Mouse (Mus musculus): ENCODE data around the gene Olfr1186. TPM values are rescaled to one million over a fixed set of nuclear protein-coding genes. Genes with fewer than 3 reads are reported as not detected.
"Not testable (repeated sequence)": the region's sequence is repeated elsewhere in the genome, so short reads cannot be mapped to it uniquely, and the experiment has no call there.

Olfr1186 gene
- not detected in 2 replicates for total RNA-seq (2017)

- no peak for ATAC-seq (replicated peaks; ENCODE audit: low read depth, poor library complexity, severe bottlenecking)
Observed at GRCm38 (mm10) chr2:88518251-88518650, at the start of gene Olfr1186. Olfr1186 (plus strand) TSS chr2:88518551.

- ATAC-seq (replicated peaks; ENCODE audit: low read depth, poor library complexity, severe bottlenecking), result no peak
Observed at GRCm38 (mm10) chr2:88483298-88483697, 35.1 kb upstream of the Olfr1186 start, which contains the start of gene Olfr1184. Olfr1184 (plus strand) TSS chr2:88483598.

GRCm38 (mm10) chr2:88493020-88493419 lies 25.3 kb upstream of the Olfr1186 start, which contains the start of gene Olfr1185-ps1:
Olfr1185-ps1 (plus strand) TSS chr2:88493320.
- no peak for ATAC-seq (replicated peaks; ENCODE audit: low read depth, poor library complexity, severe bottlenecking)

GRCm38 (mm10) chr2:88525720-88526119 lies 7.4 kb downstream of the Olfr1186 start:
- ATAC-seq (replicated peaks; ENCODE audit: low read depth, poor library complexity, severe bottlenecking), result no peak

- no peak for ATAC-seq (replicated peaks; ENCODE audit: low read depth, poor library complexity, severe bottlenecking)
Observed at GRCm38 (mm10) chr2:88556635-88557034, 38.3 kb downstream of the Olfr1186 start, which contains the start of gene Olfr1188. Olfr1188 (plus strand) TSS chr2:88556935.

GRCm38 (mm10) chr2:88572696-88573095 lies 54.3 kb downstream of the Olfr1186 start:
- ATAC-seq (replicated peaks; ENCODE audit: low read depth, poor library complexity, severe bottlenecking), result not testable (repeated sequence)

Other genes starting within 250 kb of the Olfr1186 start
- not detected in 2 replicates for gene Olfr1173, start 238.7 kb upstream of the Olfr1186 start, total RNA-seq (2017)
- gene Olfr1174-ps, start 203.4 kb upstream of the Olfr1186 start, total RNA-seq (2017), result not detected in 2 replicates
- gene Olfr1175-ps, start 191.3 kb upstream of the Olfr1186 start, total RNA-seq (2017), result not detected in 2 replicates
- gene Olfr1176, start 181.8 kb upstream of the Olfr1186 start, total RNA-seq (2017), result not detected in 2 replicates
- gene Olfr1177-ps, start 172.1 kb upstream of the Olfr1186 start, total RNA-seq (2017), result not detected in 2 replicates
- gene Olfr1178, start 131.5 kb upstream of the Olfr1186 start, total RNA-seq (2017), result not detected in 2 replicates
- not detected in 2 replicates for gene Olfr1179, start 112.1 kb upstream of the Olfr1186 start, total RNA-seq (2017)
- gene Olfr1180, start 99.4 kb upstream of the Olfr1186 start, total RNA-seq (2017), result not detected in 2 replicates
- not detected in 2 replicates for gene Olfr1181, start 92.4 kb upstream of the Olfr1186 start, total RNA-seq (2017)
- gene Gm13757, start 69.4 kb upstream of the Olfr1186 start, total RNA-seq (2017), result not detected in 2 replicates
- not detected in 2 replicates for gene Olfr1183, start 63.7 kb upstream of the Olfr1186 start, total RNA-seq (2017)
- gene Olfr1184, start 35.0 kb upstream of the Olfr1186 start, total RNA-seq (2017), result not detected in 2 replicates
- gene Olfr1185-ps1, start 25.2 kb upstream of the Olfr1186 start, total RNA-seq (2017), result not detected in 2 replicates
- gene Olfr1188, start 38.4 kb downstream of the Olfr1186 start, total RNA-seq (2017), result not detected in 2 replicates
- gene Olfr1189, start 67.9 kb downstream of the Olfr1186 start, total RNA-seq (2017), result not detected in 2 replicates
- gene Olfr1191-ps1, start 122.0 kb downstream of the Olfr1186 start, total RNA-seq (2017), result not detected in 2 replicates
- gene Olfr1192-ps1, start 130.0 kb downstream of the Olfr1186 start, total RNA-seq (2017), result not detected in 2 replicates
- not detected in 2 replicates for gene Olfr1193, start 157.1 kb downstream of the Olfr1186 start, total RNA-seq (2017)
- gene Olfr1195, start 170.6 kb downstream of the Olfr1186 start, total RNA-seq (2017), result not detected in 2 replicates
- gene Olfr1196, start 186.0 kb downstream of the Olfr1186 start, total RNA-seq (2017), result not detected in 2 replicates
- gene Olfr1197, start 213.8 kb downstream of the Olfr1186 start, total RNA-seq (2017), result not detected in 2 replicates
- gene Olfr1198, start 232.8 kb downstream of the Olfr1186 start, total RNA-seq (2017), result not detected in 2 replicates
- gene Olfr1199, start 241.9 kb downstream of the Olfr1186 start, total RNA-seq (2017), result not detected in 2 replicates

Data from common myeloid progenitor, adult 5-6 weeks (primary cell).